Mouse (Mus musculus) lung, embryonic 15.5 days (tissue): ENCODE results near the gene Zfyve9. TPM values are rescaled to one million over a fixed set of nuclear protein-coding genes. Genes with fewer than 3 reads are reported as not detected.

Experiments used
- ATAC-seq: fragments of 200-750 bp; cut with Nextera tagmentation; 2 replicates; pipeline ENCODE4 v1.8.0; 2017; ENCODE audit warnings: moderate number of reproducible peaks, borderline replicate concordance; ENCODE audit not compliant: low FRiP score, low TSS enrichment; ENCODE audit errors: extremely low read depth
- H3K27ac ChIP-seq: fragments of 300-500 bp; sonication (generic); 2 replicates; pipeline ENCODE4 v1.5.1; 2015; ENCODE audit warnings: moderate library complexity, mild to moderate bottlenecking, inconsistent platforms
- H3K27me3 ChIP-seq: fragments of 300-500 bp; sonication (generic); 2 replicates; pipeline ENCODE4 v1.6.1; 2015; ENCODE audit warnings: inconsistent platforms
- H3K36me3 ChIP-seq: fragments of 300-500 bp; sonication (generic); 2 replicates; pipeline ENCODE4 v1.6.1; 2015; ENCODE audit warnings: inconsistent platforms
- H3K4me1 ChIP-seq: fragments of 300-500 bp; sonication (generic); 2 replicates; pipeline ENCODE4 v1.6.1; 2015; ENCODE audit warnings: inconsistent platforms
- H3K4me2 ChIP-seq: fragments of 300-500 bp; sonication (generic); 2 replicates; pipeline ENCODE4 v1.6.1; 2015; ENCODE audit warnings: inconsistent platforms, mild to moderate bottlenecking, moderate library complexity
- H3K4me3 ChIP-seq: fragments of 300-500 bp; sonication (generic); 2 replicates; pipeline ENCODE4 v1.5.1; 2015; ENCODE audit warnings: mild to moderate bottlenecking, inconsistent platforms
- H3K9ac ChIP-seq: fragments of 300-500 bp; sonication (generic); 2 replicates; pipeline ENCODE4 v1.6.1; 2015; ENCODE audit warnings: inconsistent platforms
- H3K9me3 ChIP-seq: fragments of 300-500 bp; sonication (generic); 2 replicates; pipeline ENCODE4 v1.6.1; 2016; ENCODE audit warnings: inconsistent platforms
- WGBS: fragments of 180-500 bp; shearing (Covaris S2); methylation state at CpG from one replicate; pipeline ENCODE4 v1.1.7; 2015; 5-methylcytosine and 5-hydroxymethylcytosine counted together
- polyA plus RNA-seq: library from polyadenylated mRNA; unstranded; fragments of >200 nt; fragmentation: Nextera tagmentation; extraction: Ambion mirVana; gene quantifications from 2 replicates; pipeline ENCODE4 v1.2.1, GENCODE M21; 2015

Zfyve9 gene
- polyA plus RNA-seq, 1 experiment from 2014 or later: 5.1 TPM

DNA sequence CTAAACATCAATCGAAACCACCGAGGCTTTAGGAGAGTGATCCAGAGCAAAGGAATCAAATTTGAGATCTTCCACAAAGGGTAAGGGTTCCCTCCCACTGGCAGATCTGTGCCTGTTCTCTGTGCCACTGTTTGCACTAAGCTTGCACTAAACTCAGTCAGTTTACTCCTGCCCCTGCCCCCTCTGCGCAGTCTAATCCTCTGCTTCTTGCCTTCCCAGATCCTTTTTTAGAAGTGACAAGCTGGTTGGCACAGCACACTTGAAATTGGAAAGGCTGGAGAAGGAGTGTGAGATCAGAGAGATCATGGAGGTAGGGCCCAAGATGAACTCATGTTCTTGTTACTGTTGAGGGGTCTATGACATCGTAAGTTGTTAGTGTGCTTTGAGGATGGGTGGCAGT, 149.0 kb downstream of the Zfyve9 start:
- WGBS: 93% methylated on average over 4 of the region's 4 CpGs
- no peaks in the 10 kb centered on the region for H3K4me1 ChIP-seq
- H3K36me3 ChIP-seq: peaks cover 81% of the 10 kb centered on the region
- no peak overlapping the region for H3K27ac ChIP-seq
- H3K4me2 ChIP-seq: no peak overlapping the region
- ATAC-seq: no peak
- H3K9me3 ChIP-seq: no peaks in the 10 kb centered on the region
- H3K4me3 ChIP-seq: no peak overlapping the region
- H3K27me3 ChIP-seq: no peaks in the 10 kb centered on the region
- no peak overlapping the region for H3K9ac ChIP-seq

DNA sequence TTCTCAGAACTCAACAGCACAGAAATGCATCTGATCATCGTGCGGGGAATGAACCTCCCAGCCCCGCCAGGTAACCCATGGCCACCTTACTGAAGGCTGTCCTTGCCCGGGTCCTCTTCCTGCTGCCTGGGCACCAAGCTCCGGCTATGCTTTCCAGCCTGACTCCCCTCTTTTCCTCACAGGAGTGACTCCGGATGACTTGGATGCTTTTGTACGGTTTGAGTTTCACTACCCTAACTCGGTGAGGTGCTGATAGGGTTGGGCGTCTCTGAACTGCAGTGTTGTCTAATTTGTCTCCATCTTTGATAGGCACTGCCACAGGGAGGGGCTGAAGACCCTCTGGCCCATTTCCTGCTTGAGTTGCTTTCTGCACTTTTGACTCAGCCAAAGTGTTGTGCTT, 150.5 kb downstream of the Zfyve9 start:
- Histone ChIP-seq H3K27ac (no peak overlapping the region), H3K4me2 (no peak overlapping the region), H3K36me3 (peaks cover 93% of the 10 kb centered on the region), H3K4me1 (no peaks in the 10 kb centered on the region), H3K9ac (no peak overlapping the region), H3K4me3 (no peak overlapping the region), H3K9me3 (no peaks in the 10 kb centered on the region), H3K27me3 (no peaks in the 10 kb centered on the region)
- ATAC-seq: no peak
- WGBS: 84% methylated on average over 9 of the region's 9 CpGs

DNA sequence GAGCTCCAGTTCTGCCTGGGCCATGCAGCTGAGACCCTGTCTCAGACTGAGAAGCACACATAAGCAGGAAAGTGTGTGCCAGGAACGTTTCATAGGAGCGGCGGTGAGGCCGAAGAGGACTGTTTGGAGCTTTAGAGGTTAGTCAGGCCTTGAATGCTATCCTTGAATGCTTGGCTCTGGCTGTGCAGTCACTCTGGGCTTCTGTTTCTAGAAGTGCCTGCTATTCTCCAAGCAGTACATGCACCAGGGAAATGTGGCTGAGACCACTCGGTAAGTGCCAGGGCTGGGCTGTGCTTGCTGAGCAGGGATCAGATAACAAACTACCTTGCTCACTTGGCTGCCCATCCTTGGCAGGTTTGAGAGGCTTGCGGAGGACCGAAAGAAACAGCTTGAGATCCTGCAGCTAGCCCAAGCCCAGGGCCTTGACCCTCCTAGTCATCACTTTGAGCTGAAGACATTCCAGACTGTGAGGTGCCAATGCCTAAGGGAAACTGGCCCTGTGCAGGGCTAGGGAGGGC, 151.2 kb downstream of the Zfyve9 start:
- H3K9ac ChIP-seq: no peak overlapping the region
- 87% methylated on average over 7 of the region's 7 CpGs for WGBS
- no peak overlapping the region for H3K27ac ChIP-seq
- H3K4me1 ChIP-seq: no peaks in the 10 kb centered on the region
- H3K4me2 ChIP-seq: no peak overlapping the region
- H3K9me3 ChIP-seq: no peaks in the 10 kb centered on the region
- H3K4me3 ChIP-seq: no peak overlapping the region
- ATAC-seq: no peak
- peaks cover 95% of the 10 kb centered on the region for H3K36me3 ChIP-seq
- no peaks in the 10 kb centered on the region for H3K27me3 ChIP-seq

DNA sequence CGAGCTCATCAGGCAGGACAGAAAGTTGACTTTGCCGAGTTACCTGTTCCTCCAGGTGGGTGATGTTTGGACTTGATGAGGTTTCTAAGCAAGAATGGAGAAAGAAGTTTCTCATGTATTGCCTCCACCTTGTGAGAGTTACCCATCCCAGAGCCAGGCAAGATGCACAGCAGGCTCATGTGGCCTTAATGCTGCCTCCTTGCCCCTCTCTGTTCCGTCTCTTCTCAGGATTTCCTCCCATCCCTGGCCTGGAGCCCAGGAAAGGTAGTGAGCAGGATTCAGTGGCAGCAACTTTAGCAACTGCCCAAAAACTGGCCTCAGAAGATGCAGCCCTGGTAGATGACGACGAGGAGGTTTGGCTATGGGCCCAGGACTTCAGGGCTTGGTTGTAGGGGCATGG, 153.5 kb downstream of the Zfyve9 start:
- H3K4me2 ChIP-seq: no peak overlapping the region
- no peak for ATAC-seq
- no peak overlapping the region for H3K27ac ChIP-seq
- no peak overlapping the region for H3K4me3 ChIP-seq
- H3K27me3 ChIP-seq: no peaks in the 10 kb centered on the region
- WGBS: 82% methylated on average over 5 of the region's 5 CpGs
- no peaks in the 10 kb centered on the region for H3K9me3 ChIP-seq
- peaks cover 78% of the 10 kb centered on the region for H3K36me3 ChIP-seq
- H3K9ac ChIP-seq: no peak overlapping the region
- no peaks in the 10 kb centered on the region for H3K4me1 ChIP-seq

DNA sequence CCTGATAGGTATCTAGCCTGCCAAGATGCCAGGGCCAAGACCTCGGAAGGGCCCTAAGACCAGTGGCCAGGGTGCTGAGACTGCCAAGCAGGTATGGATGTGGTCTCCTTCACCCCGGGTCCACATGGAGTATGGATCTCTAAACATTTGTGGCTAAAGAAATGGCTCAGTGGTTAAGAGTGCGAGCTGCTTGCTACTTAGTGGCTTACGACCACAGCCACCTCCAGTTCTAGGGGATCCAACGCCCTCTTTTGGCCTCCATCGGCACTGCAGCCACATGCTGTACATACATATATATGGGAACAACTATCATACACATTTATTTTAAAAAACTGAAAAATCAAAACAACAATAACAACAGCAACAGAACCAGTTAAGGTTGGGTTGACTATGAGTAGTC, 159.1 kb downstream of the Zfyve9 start:
- no peaks in the 10 kb centered on the region for H3K9me3 ChIP-seq
- H3K27ac ChIP-seq: no peak overlapping the region
- H3K9ac ChIP-seq: no peak overlapping the region
- H3K4me1 ChIP-seq: peaks cover 19% of the 10 kb centered on the region
- H3K36me3 ChIP-seq: peaks cover 25% of the 10 kb centered on the region
- no peak overlapping the region for H3K4me3 ChIP-seq
- WGBS: 91% methylated on average over 6 of the region's 6 CpGs
- no peaks in the 10 kb centered on the region for H3K27me3 ChIP-seq
- no peak overlapping the region for H3K4me2 ChIP-seq
- ATAC-seq: no peak

DNA sequence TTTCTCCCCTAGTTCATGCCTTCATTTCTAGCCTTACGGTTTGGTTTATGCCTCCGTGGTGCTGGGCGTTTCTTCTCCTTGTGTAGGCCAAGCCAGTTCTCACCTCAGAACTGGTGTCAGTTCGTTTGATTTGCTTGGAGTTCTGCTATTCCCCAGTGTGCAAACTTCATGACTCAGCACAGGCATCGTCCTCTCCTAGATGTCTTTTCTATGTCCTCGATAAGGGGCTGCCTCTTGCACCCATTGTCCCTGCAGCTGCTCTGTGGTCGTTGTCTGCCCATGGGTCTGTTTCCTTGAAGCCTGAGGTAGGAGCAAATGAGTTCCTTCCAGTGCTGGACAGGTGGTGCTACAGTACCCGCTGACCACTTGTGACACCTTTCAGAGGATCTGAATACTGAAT, 160.1 kb downstream of the Zfyve9 start:
- WGBS: 11% methylated on average over 8 of the region's 8 CpGs
- Histone ChIP-seq H3K4me1 (peaks cover 19% of the 10 kb centered on the region), H3K9me3 (no peaks in the 10 kb centered on the region), H3K27me3 (no peaks in the 10 kb centered on the region), H3K27ac (peak overlapping the region; percentile 90), H3K4me3 (peak overlapping the region; percentile 88), H3K9ac (peak overlapping the region; percentile 93), H3K4me2 (peak overlapping the region; percentile 84), H3K36me3 (peaks cover 15% of the 10 kb centered on the region)
- no peak for ATAC-seq

DNA sequence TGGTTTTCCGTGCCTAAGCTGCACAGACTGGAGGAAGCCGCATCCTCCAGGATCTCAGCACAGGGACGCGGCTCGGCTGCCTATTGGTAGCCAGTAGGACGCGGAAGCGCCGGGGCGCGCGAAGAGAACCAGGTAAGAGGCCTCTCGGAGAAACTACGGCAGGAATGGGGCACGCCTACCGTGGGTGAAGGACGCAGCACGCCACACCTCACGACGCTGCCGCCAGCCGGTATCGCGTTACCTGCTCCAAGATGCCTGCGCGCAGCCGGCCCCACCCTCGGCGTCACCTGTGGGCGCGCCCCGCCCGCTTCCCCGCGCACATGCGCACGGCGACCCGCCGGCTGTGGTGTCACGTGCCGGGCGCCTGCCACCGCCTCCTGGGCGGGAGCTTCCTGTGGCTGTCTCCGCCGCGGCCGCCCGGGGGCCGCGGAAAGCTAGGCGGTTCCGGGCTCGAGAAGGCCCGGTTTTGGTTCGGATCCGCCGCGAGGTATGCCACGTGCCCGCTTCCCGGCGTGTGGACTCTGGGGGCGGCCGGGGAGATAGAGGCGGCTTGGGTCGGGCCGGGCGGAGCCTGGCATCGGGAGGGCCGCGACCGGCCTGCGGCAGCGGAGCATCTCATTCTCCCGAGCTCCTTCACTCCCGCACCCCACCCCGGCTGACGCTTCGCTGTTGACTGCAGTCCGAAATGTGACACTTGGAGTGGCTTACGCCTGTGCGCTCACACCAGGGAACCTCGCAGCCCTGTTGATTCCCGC, 160.8 kb downstream of the Zfyve9 start, which contains the start of gene Cc2d1b:
Gene Cc2d1b, plus strand, starts transcription at position 354 of the 755 bp plus-strand sequence.
- no peaks in the 10 kb centered on the region for H3K9me3 ChIP-seq
- under 1% methylated on average over 86 of the region's 86 CpGs for WGBS
- H3K4me2 ChIP-seq: peak within 1 kb of the TSS; percentile 84
- peaks cover 7% of the 10 kb centered on the region; the same call in 1 of the 2 replicates for H3K36me3 ChIP-seq
- H3K27me3 ChIP-seq: no peaks in the 10 kb centered on the region
- H3K4me3 ChIP-seq: peak within 1 kb of the TSS; percentile 88
- peak within 1 kb of the TSS; percentile 90 for H3K27ac ChIP-seq
- peak within 1 kb of the TSS; percentile 93 for H3K9ac ChIP-seq
- ATAC-seq: peak; percentile 94
- peaks cover 19% of the 10 kb centered on the region for H3K4me1 ChIP-seq

DNA sequence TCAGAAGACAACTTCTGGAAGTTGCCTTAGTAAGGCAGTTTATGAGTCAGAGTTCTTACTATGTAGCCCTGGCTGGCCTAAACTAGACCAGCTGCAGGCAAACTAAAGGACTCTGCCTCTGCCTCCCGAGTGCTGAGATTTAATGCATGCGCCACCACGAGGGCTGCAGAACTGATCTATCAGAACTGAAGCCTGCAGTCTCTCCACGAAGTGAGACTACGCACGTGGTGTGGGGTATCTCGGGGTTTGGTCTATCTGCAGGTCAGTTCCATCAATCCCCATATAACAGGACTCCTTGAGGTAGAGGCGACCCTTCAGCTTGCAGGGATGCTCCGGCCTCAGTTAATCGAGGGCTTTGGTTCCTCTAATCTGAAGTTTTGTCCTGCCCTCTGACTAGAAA, 161.4 kb downstream of the Zfyve9 start:
- ATAC-seq: peak; percentile 30
- Histone ChIP-seq H3K9me3 (no peaks in the 10 kb centered on the region), H3K27me3 (no peaks in the 10 kb centered on the region), H3K4me3 (peak overlapping the region; percentile 88), H3K36me3 (peaks cover 3% of the 10 kb centered on the region; the same call in 1 of the 2 replicates), H3K9ac (peak overlapping the region; percentile 93), H3K4me1 (peaks cover 19% of the 10 kb centered on the region), H3K27ac (peak overlapping the region; percentile 90), H3K4me2 (peak overlapping the region; percentile 84)
- 3% methylated on average over 10 of the region's 10 CpGs for WGBS

DNA sequence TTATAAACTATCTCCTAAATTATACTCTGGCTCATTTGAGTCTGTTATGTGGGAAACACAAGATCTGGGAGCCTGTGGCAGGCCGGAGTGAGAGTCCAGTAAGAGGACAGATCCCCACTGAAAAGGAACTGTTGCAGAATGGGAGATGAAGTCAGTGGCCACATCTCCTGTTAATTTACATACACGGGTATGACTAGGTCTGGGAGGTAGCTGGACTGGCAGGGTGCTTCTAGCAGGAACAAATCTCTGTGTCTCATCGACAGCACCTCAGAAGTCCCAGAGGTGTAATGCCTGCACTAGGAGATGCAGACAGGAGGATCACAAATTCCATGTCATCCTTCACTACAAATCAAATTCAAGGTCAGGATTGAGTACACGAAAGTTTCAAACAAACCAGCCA, 162.0 kb downstream of the Zfyve9 start:
- H3K27me3 ChIP-seq: no peaks in the 10 kb centered on the region
- 62% methylated on average over 4 of the region's 4 CpGs for WGBS
- peaks cover 4% of the 10 kb centered on the region; the same call in 1 of the 2 replicates for H3K36me3 ChIP-seq
- peak overlapping the region; percentile 84 for H3K4me2 ChIP-seq
- no peak for ATAC-seq
- peaks cover 19% of the 10 kb centered on the region for H3K4me1 ChIP-seq
- H3K9ac ChIP-seq: peak overlapping the region; percentile 93
- no peaks in the 10 kb centered on the region for H3K9me3 ChIP-seq
- H3K4me3 ChIP-seq: peak overlapping the region; percentile 88
- H3K27ac ChIP-seq: peak overlapping the region; percentile 90; the same call in 1 of the 2 replicates

DNA sequence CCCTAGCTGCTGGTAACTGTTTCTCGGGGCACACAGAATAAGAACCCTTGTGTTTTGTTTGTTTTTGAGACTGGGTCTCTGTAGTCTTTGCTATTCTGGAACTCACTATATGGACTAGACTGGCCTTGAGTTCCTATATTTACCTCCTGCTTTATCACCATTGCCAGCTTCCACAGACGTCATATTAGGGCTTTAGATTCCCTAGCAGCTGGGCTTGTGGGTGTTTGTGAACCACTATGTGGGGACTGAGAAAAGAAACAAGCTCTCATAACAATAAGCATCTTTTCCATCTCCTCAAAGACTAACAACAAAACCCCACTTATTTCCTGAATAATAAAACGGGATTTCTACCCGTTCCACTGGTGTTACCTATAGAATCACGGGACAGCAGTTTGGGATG, 169.7 kb downstream of the Zfyve9 start:
- no peak overlapping the region for H3K27ac ChIP-seq
- H3K9ac ChIP-seq: no peak overlapping the region
- no peaks in the 10 kb centered on the region for H3K4me1 ChIP-seq
- H3K4me2 ChIP-seq: no peak overlapping the region
- WGBS: 85% methylated on average over 5 of the region's 5 CpGs
- H3K27me3 ChIP-seq: no peaks in the 10 kb centered on the region
- H3K36me3 ChIP-seq: peaks cover 15% of the 10 kb centered on the region; the same call in 1 of the 2 replicates
- no peak overlapping the region for H3K4me3 ChIP-seq
- H3K9me3 ChIP-seq: no peaks in the 10 kb centered on the region
- no peak for ATAC-seq

DNA sequence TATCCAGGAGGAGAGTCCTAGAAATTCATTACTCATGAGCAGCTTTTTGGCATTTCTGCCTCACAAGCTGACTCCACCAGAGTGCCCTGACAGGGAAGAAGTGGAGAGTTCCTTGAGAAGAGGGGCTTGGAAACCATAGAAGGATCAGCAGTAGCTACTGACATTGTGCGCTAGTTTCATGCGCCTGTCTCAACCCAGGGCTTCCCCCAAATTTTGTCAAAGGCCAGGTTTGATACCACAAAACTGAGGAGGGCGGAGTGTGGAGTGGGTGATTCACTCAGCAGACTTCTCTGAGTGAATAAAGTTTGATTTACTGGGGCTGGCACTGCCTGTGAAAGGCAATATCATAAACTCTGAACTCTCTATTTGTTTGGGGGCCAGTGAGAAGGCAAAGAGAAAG, 171.9 kb downstream of the Zfyve9 start:
- no peak overlapping the region for H3K27ac ChIP-seq
- H3K36me3 ChIP-seq: peaks cover 31% of the 10 kb centered on the region; the same call in 1 of the 2 replicates
- H3K9me3 ChIP-seq: no peaks in the 10 kb centered on the region
- H3K4me1 ChIP-seq: no peaks in the 10 kb centered on the region
- no peak for ATAC-seq
- H3K4me2 ChIP-seq: no peak overlapping the region
- no peaks in the 10 kb centered on the region for H3K27me3 ChIP-seq
- H3K4me3 ChIP-seq: no peak overlapping the region
- WGBS: 80% methylated on average over 3 of the region's 3 CpGs
- H3K9ac ChIP-seq: no peak overlapping the region

DNA sequence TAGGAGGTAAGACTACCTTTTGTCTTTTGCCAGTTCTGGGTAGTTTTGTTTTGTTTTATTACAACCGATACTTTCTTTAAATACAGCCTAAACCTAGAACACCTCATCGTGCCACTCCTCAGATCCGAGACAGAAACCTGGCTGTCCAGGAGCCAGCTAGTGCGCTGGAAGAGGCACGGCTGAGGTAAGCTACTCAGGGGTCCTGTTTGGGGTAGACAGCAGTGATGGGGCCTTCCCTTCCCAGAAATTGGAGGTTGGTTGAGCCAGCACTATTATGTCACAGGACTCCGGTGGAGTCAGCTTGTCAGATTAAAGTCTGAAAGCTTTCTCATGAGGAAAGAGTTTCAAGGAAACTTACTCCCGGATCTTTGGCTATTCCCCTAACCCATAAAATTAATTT, 178.7 kb downstream of the Zfyve9 start:
- no peak for ATAC-seq
- Histone ChIP-seq H3K4me2 (no peak overlapping the region), H3K36me3 (peaks cover 58% of the 10 kb centered on the region), H3K4me3 (no peak overlapping the region), H3K9me3 (no peaks in the 10 kb centered on the region), H3K27ac (no peak overlapping the region), H3K27me3 (no peaks in the 10 kb centered on the region), H3K4me1 (no peaks in the 10 kb centered on the region), H3K9ac (no peak overlapping the region)
- 93% methylated on average over 7 of the region's 7 CpGs for WGBS
